Mouse (Mus musculus) T-helper 2 cell (primary cell): Measurements from ENCODE around the gene Trafd1.
"Not testable (repeated sequence)": the region's sequence is repeated elsewhere in the genome, so short reads cannot be mapped to it uniquely, and the experiment has no call there.

Source experiments
- in situ Hi-C: fragments of 300-600 bp; cut with MboI, MseI; formaldehyde crosslinking; loops from one replicate; pipeline ENCODE4 v1.15.1; 2025; ENCODE audit warnings: high pct_unique_total_duplicates

Gene Trafd1

DNA sequence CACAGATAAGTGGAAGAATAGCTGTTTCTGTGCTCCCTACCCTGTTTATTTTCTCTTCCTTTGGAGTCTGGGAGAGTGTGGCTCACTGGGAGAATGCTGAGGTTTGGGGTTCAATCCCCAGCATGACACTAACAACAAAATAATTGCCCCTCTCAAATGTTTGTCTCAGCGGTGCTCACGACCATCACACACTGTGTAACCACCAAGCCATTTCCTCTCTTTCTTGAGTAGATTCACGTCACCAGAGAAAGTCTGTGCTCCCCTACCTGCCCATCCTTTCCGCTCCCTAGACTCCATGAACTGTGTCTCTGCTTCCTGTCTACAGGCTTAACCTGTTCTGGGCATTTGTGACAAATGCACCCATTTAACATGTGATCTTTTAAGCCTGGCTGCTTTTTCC, 50.0 kb downstream of the Trafd1 start:
- in situ Hi-C loops: no loop called here

DNA sequence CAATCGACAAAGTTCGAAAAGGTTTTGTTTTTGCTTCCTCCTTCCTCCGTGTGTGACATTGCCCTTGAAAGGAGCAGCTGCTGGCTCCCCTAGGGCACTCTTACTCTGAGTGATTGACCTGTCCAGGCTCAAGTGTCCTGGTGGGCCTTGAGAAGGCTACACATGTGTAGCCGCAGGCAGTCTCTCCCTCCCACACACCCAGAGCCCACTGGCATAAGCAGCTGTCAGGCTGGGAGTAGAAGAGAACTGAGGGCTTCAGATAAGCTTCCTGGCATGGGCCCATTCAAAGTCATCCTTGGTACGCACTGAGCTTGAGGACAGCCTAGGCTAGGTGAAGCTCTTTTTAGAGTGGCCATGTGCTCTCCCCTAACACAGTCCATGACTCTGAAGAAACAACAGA, 51.0 kb downstream of the Trafd1 start:
- in situ Hi-C loops: no loop called here

DNA sequence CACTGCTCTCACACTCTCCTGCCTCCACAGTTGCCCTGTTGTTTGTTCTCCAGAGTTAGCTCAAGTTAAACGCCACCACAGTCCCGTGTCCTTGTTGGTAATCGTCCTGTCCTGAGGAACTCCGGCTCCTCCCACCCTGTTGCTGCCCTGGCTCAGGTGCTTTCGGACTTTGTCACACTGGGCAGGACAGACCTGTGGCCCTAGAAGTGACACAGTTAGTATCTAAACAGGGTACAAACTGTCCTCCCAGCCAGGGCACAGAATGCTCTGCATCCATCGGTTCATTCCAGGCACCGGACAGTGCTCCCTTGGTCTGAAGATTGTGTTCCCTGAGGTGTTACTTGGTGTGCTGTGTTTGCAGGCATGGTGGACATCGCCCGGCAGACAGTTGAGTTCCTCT, 51.5 kb downstream of the Trafd1 start:
- in situ Hi-C loops: no loop called here

DNA sequence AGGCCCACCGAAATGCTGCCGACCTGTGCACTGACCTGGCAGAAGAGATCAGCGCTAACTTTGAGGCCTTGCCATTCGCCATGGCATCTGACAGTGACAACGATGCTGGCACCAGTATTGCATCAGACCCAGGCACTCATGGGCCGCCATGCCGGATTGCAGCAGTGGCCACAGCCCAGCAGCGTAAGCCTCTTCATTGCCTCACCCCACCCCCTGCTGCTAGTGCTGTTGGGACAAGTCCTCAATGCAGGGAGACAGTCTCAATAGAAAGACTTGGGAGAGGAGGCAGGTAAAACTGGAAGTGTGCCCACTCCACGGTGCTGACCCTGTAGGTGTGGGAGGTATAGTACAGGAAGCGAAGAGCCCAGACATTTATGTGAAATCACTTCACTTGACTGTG, 53.7 kb downstream of the Trafd1 start:
- in situ Hi-C loops: no loop called here

DNA sequence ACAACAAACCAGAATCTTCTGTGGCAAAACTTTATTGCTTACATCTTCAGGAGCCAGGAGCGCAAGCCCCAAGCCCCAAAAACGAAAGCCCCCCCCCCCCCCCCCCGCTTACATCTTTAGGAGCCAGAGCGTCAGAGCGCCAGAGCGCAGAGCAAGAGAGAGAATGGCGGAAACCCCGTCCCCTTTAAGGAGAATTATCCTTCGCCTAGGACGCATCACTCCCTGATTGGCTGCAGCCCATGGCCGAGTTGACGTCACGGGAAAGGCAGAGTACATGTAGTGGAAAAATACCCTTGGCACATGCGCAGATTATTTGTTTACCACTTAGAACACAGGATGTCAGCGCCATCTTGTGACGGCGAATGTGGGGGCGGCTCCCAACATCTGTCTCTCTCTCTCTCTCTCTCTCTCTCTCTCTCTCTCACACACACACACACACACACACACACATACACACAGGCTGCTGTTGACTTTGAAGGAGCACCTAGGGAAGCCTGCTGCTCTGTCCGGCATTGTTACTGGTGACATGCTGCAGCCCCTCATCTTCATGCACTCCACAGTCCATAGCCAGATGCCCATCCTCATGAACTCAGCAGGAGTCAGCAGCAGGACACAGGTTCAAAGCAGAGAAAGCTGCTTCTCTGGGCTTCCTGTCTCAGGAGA, 55.1 kb downstream of the Trafd1 start:
- in situ Hi-C loops: not testable (repeated sequence)

DNA sequence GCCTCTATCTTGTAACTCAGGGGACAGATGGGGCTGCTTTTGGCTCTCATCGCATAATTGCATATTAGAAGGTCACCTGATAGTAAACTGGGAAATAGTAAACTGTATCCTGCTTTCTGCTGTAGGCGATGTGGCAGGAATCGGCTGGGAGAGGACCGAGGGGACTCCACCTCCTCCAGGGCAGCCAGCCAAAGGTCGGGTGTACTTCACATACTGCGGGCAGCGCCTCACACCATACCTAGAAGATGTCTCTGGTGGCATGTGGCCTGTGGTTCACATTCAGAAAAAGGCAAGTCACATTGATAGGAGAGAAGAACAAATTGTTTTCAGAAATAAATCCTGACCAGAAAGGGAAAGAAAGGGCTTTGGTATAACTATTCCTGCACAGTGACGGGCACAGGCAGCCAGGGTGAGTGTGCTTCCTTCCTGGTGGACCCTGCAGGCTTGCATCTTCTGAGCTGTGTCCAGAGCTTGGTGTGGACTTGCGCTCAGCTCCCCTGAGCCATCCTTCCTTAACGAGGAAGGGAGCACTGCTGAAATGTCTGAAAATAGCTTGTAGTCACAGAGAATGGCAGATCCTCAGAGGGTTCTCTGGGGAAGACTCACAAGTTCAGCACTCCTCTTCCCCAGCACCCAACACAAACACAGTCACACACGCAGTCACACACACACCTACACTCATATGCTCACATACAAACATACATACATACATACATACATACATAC, 55.9 kb downstream of the Trafd1 start:
- in situ Hi-C loops: no loop called here

DNA sequence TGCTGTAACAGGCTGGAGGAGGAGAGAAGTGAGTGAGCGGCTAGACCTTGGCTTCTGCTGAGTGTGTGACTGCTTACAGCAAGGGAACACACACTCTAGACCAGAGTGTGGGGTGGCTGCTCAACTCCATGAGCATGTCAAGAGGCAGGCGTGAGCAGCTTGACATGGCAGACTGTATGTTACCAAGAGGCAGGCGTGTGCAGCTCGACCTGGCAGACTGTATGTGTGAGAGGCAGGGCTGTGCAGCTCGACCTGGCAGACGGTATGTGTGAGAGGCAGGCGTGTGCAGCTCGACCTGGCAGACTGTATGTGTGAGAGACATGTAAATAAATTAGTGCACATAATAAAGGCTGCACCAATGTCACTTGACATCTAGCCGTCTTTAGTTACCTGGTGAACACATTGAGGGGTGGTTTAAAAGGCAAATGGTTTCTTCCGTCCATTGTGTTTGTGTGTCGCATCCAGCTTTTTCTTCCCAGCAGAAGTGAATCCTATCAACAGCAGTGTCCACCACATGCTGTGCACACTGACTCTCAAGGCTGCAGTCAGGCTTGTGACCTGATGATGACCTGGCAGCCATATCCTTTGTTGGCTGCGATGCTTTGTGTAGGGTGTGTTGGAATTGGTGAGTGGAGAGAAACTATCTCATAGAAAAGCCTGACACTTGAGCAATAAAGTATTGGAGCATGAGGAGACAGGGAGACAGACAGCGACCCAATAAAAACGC, 59.2 kb downstream of the Trafd1 start:
- in situ Hi-C loops: no loop called here
